Mouse (Mus musculus): Measurements from ENCODE around the gene Bicra.

DNA sequence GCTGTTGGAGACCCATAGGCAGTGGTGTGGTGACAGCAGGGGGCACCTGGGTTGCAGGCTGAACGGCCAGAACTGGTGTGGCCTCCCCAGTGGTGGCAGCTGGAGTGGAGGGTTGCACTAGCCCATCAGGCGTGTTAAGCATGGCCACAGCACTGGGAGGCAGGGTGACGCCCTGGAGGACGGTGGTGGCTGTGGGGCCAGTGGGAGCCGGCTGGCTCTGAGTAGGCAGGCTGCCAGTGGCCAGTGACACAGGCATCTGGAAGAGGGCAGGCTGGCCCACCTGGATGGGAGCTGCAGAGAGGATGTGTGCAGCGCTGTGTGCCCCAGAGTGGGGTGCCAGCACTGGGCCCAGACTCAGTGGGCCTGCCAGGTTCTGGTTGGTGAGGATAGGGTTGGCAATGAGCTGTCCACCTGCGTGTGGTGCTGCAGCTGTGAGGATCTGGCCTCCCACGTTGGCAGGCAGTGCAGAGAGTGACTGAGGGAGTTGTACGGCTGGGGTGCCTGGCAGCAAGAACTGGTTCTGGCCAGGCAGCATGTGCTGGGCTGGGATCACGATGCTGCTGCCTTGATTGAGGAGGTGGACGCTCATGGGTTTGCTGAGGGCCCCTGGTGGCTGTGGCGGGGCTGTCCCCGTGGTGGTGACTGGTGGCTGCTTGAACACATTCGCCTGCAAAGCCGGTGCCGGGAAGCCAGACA lies 59.9 kb downstream of the Bicra start:
- no peak for TF ChIP-seq GATA1 (IDR thresholded peaks at IDR 0.05; ENCODE audit: borderline replicate concordance, low read length)
- no peak for TF ChIP-seq FLI1 (IDR thresholded peaks at IDR 0.05; ENCODE audit: low read length)
